Comparison of ENCODE assay signal across 14 mouse cellular contexts in genomic region chr4:126113243-126113642, GRCm38 (mm10). TPM values are rescaled to one million over a fixed set of nuclear protein-coding genes. Genes with fewer than 3 reads are reported as not detected.
DNase-seq lines count a peak whose midpoint lies in the region; ATAC-seq and TF ChIP-seq lines count a peak whose summit lies in the region.
"Had no signal": no experiment of that assay in that cellular context is flagged by ENCODE, and none has a peak within 500 bp of the region (broad histone marks: within the 10 kb centered on the region; RNA-seq: fewer than 3 reads in every experiment).

No protein-coding gene starts in this region.

- ATAC-seq in liver, embryonic 12.5 days = no peak
- no peak for ATAC-seq in intestine, embryonic 16.5 days
- ATAC-seq: forebrain, embryonic 14.5 days had no signal

- H3K9ac ChIP-seq in liver, adult 2 months (ENCODE audit: low read depth, low read length) = peak overlapping the region; percentile 23
- no peak overlapping the region for H3K9ac ChIP-seq in liver, embryonic 12.5 days
- H3K9ac ChIP-seq in intestine, embryonic 16.5 days (ENCODE audit: low read depth, low read length) = no peak overlapping the region
- H3K9ac ChIP-seq: embryonic facial prominence, embryonic 15.5 days; lung, embryonic 15.5 days had no signal

- no peak overlapping the region for H3K4me2 ChIP-seq in liver, embryonic 12.5 days
- no peak overlapping the region for H3K4me2 ChIP-seq in intestine, embryonic 16.5 days (ENCODE audit: low read depth, low read length)
- H3K4me2 ChIP-seq: embryonic facial prominence, embryonic 15.5 days; lung, embryonic 15.5 days had no signal

- H3K79me2 ChIP-seq in liver, adult 2 months (ENCODE audit: control insufficient read depth, insufficient read depth, low read length) = peaks cover 48% of the 10 kb centered on the region; the same call in 1 of the 2 replicates

- H3K27ac ChIP-seq in liver, adult 2 months (replicated peaks; ENCODE audit: insufficient read depth, low read depth, low read length) = peak overlapping the region; percentile 75
- no peak overlapping the region; the same call in 1 of the 2 replicates for H3K27ac ChIP-seq in liver, embryonic 12.5 days
- peak overlapping the region; percentile 79 for H3K27ac ChIP-seq in cerebellum, adult 2 months (ENCODE audit: insufficient read depth, low read length)
- H3K27ac ChIP-seq in intestine, embryonic 16.5 days (ENCODE audit: low read length) = no peak overlapping the region
- H3K27ac ChIP-seq: embryonic facial prominence, embryonic 15.5 days; limb, embryonic 10.5 days; lung, embryonic 15.5 days had no signal

- 0 out of 2 replicates have a peak, but pooled peaks cover 1% of the 10 kb centered on the region for H3K36me3 ChIP-seq in liver, adult 2 months (ENCODE audit: control insufficient read depth, insufficient read depth, low read length)
- H3K36me3 ChIP-seq in liver, embryonic 12.5 days = peaks cover 7% of the 10 kb centered on the region; the same call in 1 of the 2 replicates
- no peaks in the 10 kb centered on the region for H3K36me3 ChIP-seq in intestine, embryonic 16.5 days (ENCODE audit: control insufficient read depth, insufficient read depth, low read length)
- H3K36me3 ChIP-seq: embryonic facial prominence, embryonic 15.5 days; lung, embryonic 15.5 days had no signal

- peak; percentile 75 for DNase-seq in gastrocnemius, adult 18-20 months (ENCODE audit: low spot score)
- DNase-seq in gastrocnemius, postnatal 10 days = no peak
- DNase-seq in liver, adult 2 months (ENCODE audit: extremely low read depth, low read depth, low spot score) = peak; percentile 85
- DNase-seq in cerebellum, adult 2 months = peak; percentile 76 to 82
- peak; percentile 66 for DNase-seq in gastrocnemius, postnatal 25 days
- no peak for DNase-seq in right cerebral cortex, postnatal 10 days (ENCODE audit: low spot score in 2 of 2)

- H3K4me3 ChIP-seq in liver, adult 2 months (ENCODE audit: insufficient read depth, low read depth, low read length) = no peak overlapping the region
- H3K4me3 ChIP-seq in liver, embryonic 12.5 days = no peak overlapping the region
- H3K4me3 ChIP-seq in cerebellum, adult 2 months (replicated peaks; ENCODE audit: insufficient read depth, low read depth, low read length) = no peak overlapping the region
- no peak overlapping the region for H3K4me3 ChIP-seq in intestine, embryonic 16.5 days (ENCODE audit: low read length)
- H3K4me3 ChIP-seq: embryonic facial prominence, embryonic 15.5 days; limb, embryonic 10.5 days; lung, embryonic 15.5 days had no signal

- peaks cover 64% of the 10 kb centered on the region for H3K4me1 ChIP-seq in liver, adult 2 months (ENCODE audit: control insufficient read depth, insufficient read depth, low read length)
- H3K4me1 ChIP-seq in liver, embryonic 12.5 days = peaks cover 65% of the 10 kb centered on the region
- peaks cover 82% of the 10 kb centered on the region for H3K4me1 ChIP-seq in cerebellum, adult 2 months (ENCODE audit: control insufficient read depth, insufficient read depth, low read length)
- H3K4me1 ChIP-seq in intestine, embryonic 16.5 days (ENCODE audit: control insufficient read depth, insufficient read depth, low read length) = peaks cover 34% of the 10 kb centered on the region

- H3K27me3 ChIP-seq in liver, adult 2 months (ENCODE audit: control insufficient read depth, insufficient read depth, low read length) = no peaks in the 10 kb centered on the region
- no peaks in the 10 kb centered on the region for H3K27me3 ChIP-seq in liver, embryonic 12.5 days (replicated peaks)
- no peaks in the 10 kb centered on the region for H3K27me3 ChIP-seq in cerebellum, adult 2 months (ENCODE audit: control insufficient read depth, insufficient read depth, low read length)
- no peaks in the 10 kb centered on the region for H3K27me3 ChIP-seq in intestine, embryonic 16.5 days (replicated peaks; ENCODE audit: control insufficient read depth, insufficient read depth, low read length)
- H3K27me3 ChIP-seq: embryonic facial prominence, embryonic 15.5 days; lung, embryonic 15.5 days had no signal

- no peaks in the 10 kb centered on the region for H3K9me3 ChIP-seq in liver, embryonic 12.5 days (replicated peaks)
- no peaks in the 10 kb centered on the region for H3K9me3 ChIP-seq in intestine, embryonic 16.5 days (ENCODE audit: control insufficient read depth, low read length)
- H3K9me3 ChIP-seq: embryonic facial prominence, embryonic 15.5 days; limb, embryonic 10.5 days; lung, embryonic 15.5 days had no signal

- no peak for TF ChIP-seq POLR2A in liver, adult 2 months (IDR thresholded peaks at IDR 0.05; ENCODE audit: extremely low read depth, insufficient read depth, low read length)
- TF ChIP-seq POLR2A in cerebellum, adult 2 months (IDR thresholded peaks at IDR 0.05; ENCODE audit: borderline replicate concordance, insufficient read depth, low read length) = no peak

- WGBS in liver, adult 2 months = 9% methylated on average over 4 of the region's 4 CpGs
- WGBS in liver, embryonic 12.5 days (ENCODE audit: insufficient replicate concordance) = 75% methylated on average over 4 of the region's 4 CpGs
- whole genome bisulfite sequencing in cerebellum, adult 2 months = 2% methylated on average over 4 of the region's 4 CpGs
- WGBS in intestine, embryonic 16.5 days = 70% methylated on average over 4 of the region's 4 CpGs

- no peak for TF ChIP-seq CTCF in liver, adult 2 months (IDR thresholded peaks at IDR 0.05; ENCODE audit: low read depth, low read length)
- no peak for TF ChIP-seq CTCF in cerebellum, adult 2 months (IDR thresholded peaks at IDR 0.05; ENCODE audit: borderline replicate concordance, insufficient read depth, low read depth, low read length)

RNA-seq across cellular contexts. Expression of gene Stk40, which starts 9.5 kb away (rescaled TPM):
- 100 to 1,000 TPM; 113 to 127 TPM for total RNA-seq in gastrocnemius, adult 18-20 months (2021)
- 10 to 100 TPM; 28.8 to 39.5 TPM for total RNA-seq in gastrocnemius, postnatal 10 days (2021)
- 6.5 and 10.8 TPM in 2 replicates for total RNA-seq in liver, adult 2 months (2014; rRNA removed)
- 22.5 and 22.9 TPM in 2 replicates for polyA plus RNA-seq in liver, adult 2 months (2012; rRNA removed)
- 22.4 and 23.0 TPM in 2 replicates for polyA plus RNA-seq in liver, embryonic 12.5 days (2016; fragmentation: Nextera tagmentation; extraction: Ambion mirVana)
- 23.3 and 24.9 TPM in 2 replicates for polyA plus RNA-seq in cerebellum, adult 2 months (2012; rRNA removed)
- 10 to 100 TPM; 70.8 to 75.6 TPM for total RNA-seq in gastrocnemius, postnatal 25 days (2021)
- 26.1 and 28.5 TPM in 2 replicates for polyA plus RNA-seq in intestine, embryonic 16.5 days (2015; fragmentation: Nextera tagmentation; extraction: Ambion mirVana)

RNA-seq across cellular contexts. Expression of gene Lsm10, which starts 16.8 kb away (rescaled TPM):
- 10 to 100 TPM in 1 of 2 experiments, 1 to 10 TPM in 1; 7.4 to 10.8 TPM for total RNA-seq in gastrocnemius, adult 18-20 months (2021)
- 10 to 100 TPM in 1 of 2 experiments, 1 to 10 TPM in 1; 8.0 to 10.8 TPM for total RNA-seq in gastrocnemius, postnatal 10 days (2021)
- 20.0 and 30.0 TPM in 2 replicates for total RNA-seq in liver, adult 2 months (2014; rRNA removed)
- polyA plus RNA-seq in liver, adult 2 months (2012; rRNA removed) = 28.4 TPM in 2 replicates
- polyA plus RNA-seq in liver, embryonic 12.5 days (2016; fragmentation: Nextera tagmentation; extraction: Ambion mirVana) = 34.5 and 36.7 TPM in 2 replicates
- polyA plus RNA-seq in cerebellum, adult 2 months (2012; rRNA removed) = 21.4 and 28.8 TPM in 2 replicates
- total RNA-seq in gastrocnemius, postnatal 25 days (2021) = 1 to 10 TPM; 6.7 to 7.6 TPM
- 54.8 and 57.5 TPM in 2 replicates for polyA plus RNA-seq in intestine, embryonic 16.5 days (2015; fragmentation: Nextera tagmentation; extraction: Ambion mirVana)

RNA-seq across cellular contexts. Expression of gene Eva1b, which starts 34.3 kb away (rescaled TPM):
- 1 to 10 TPM; 2.1 to 3.3 TPM for total RNA-seq in gastrocnemius, adult 18-20 months (2021)
- total RNA-seq in gastrocnemius, postnatal 10 days (2021) = 10 to 100 TPM; 20.0 to 25.5 TPM
- 8.0 and 9.5 TPM in 2 replicates for total RNA-seq in liver, adult 2 months (2014; rRNA removed)
- 15.8 and 18.1 TPM in 2 replicates for polyA plus RNA-seq in liver, adult 2 months (2012; rRNA removed)
- polyA plus RNA-seq in liver, embryonic 12.5 days (2016; fragmentation: Nextera tagmentation; extraction: Ambion mirVana) = 19.3 and 19.5 TPM in 2 replicates
- 9.0 and 9.2 TPM in 2 replicates for polyA plus RNA-seq in cerebellum, adult 2 months (2012; rRNA removed)
- 1 to 10 TPM; 6.3 to 6.8 TPM for total RNA-seq in gastrocnemius, postnatal 25 days (2021)
- polyA plus RNA-seq in intestine, embryonic 16.5 days (2015; fragmentation: Nextera tagmentation; extraction: Ambion mirVana) = 34.7 and 35.4 TPM in 2 replicates
- total RNA-seq: megakaryocyte-erythroid progenitor cell, adult 5-6 weeks had no signal

RNA-seq across cellular contexts. Expression of gene Sh3d21, which starts 50.0 kb away (rescaled TPM):
- total RNA-seq in gastrocnemius, adult 18-20 months (2021) = under 1 TPM; 0.62 to 0.83 TPM
- 1 to 10 TPM; 1.2 to 1.4 TPM for total RNA-seq in gastrocnemius, postnatal 10 days (2021)
- total RNA-seq in liver, adult 2 months (2014; rRNA removed) = 0.54 and 0.65 TPM in 2 replicates
- 0.26 and 0.55 TPM in 2 replicates for polyA plus RNA-seq in liver, adult 2 months (2012; rRNA removed)
- polyA plus RNA-seq in liver, embryonic 12.5 days (2016; fragmentation: Nextera tagmentation; extraction: Ambion mirVana) = 1.3 and 1.6 TPM in 2 replicates
- 1.6 and 2.0 TPM in 2 replicates for polyA plus RNA-seq in cerebellum, adult 2 months (2012; rRNA removed)
- 1 to 10 TPM in 1 of 2 experiments, under 1 TPM in 1; 0.94 to 1.3 TPM for total RNA-seq in gastrocnemius, postnatal 25 days (2021)
- polyA plus RNA-seq in intestine, embryonic 16.5 days (2015; fragmentation: Nextera tagmentation; extraction: Ambion mirVana) = 13.2 and 13.9 TPM in 2 replicates
- total RNA-seq: common myeloid progenitor, adult 5-6 weeks had no signal

RNA-seq across cellular contexts. Expression of gene Oscp1, which starts 54.9 kb away (rescaled TPM):
- total RNA-seq in gastrocnemius, adult 18-20 months (2021) = 1 to 10 TPM; 3.1 TPM
- total RNA-seq in gastrocnemius, postnatal 10 days (2021) = 1 to 10 TPM; 2.9 to 3.5 TPM
- 0.37 and 0.74 TPM in 2 replicates for total RNA-seq in liver, adult 2 months (2014; rRNA removed)
- 0.20 TPM in 1 of 2 replicates, not detected in the other for polyA plus RNA-seq in liver, adult 2 months (2012; rRNA removed)
- 2.8 and 3.0 TPM in 2 replicates for polyA plus RNA-seq in liver, embryonic 12.5 days (2016; fragmentation: Nextera tagmentation; extraction: Ambion mirVana)
- polyA plus RNA-seq in cerebellum, adult 2 months (2012; rRNA removed) = 12.1 and 12.8 TPM in 2 replicates
- total RNA-seq in gastrocnemius, postnatal 25 days (2021) = 1 to 10 TPM in 1 of 2 experiments, under 1 TPM in 1; 0.72 to 2.2 TPM
- polyA plus RNA-seq in intestine, embryonic 16.5 days (2015; fragmentation: Nextera tagmentation; extraction: Ambion mirVana) = 7.2 and 11.1 TPM in 2 replicates

Comparison
In these comparisons a context has a peak if more than half of its experiments do, and no peak if none do; other contexts are left out.
1. DNase-seq: peak in gastrocnemius, adult 18-20 months (single experiment), liver, adult 2 months (single experiment), cerebellum, adult 2 months (2 of 2) and gastrocnemius, postnatal 25 days (single experiment); none in gastrocnemius, postnatal 10 days (single experiment) and right cerebral cortex, postnatal 10 days (0 of 2).
2. H3K27ac ChIP-seq: peak in liver, adult 2 months (single experiment) and cerebellum, adult 2 months (single experiment); none in liver, embryonic 12.5 days (single experiment) and intestine, embryonic 16.5 days (single experiment).